Comparison of ENCODE assay signal across 8 mouse cellular contexts in the genomic region with DNA sequence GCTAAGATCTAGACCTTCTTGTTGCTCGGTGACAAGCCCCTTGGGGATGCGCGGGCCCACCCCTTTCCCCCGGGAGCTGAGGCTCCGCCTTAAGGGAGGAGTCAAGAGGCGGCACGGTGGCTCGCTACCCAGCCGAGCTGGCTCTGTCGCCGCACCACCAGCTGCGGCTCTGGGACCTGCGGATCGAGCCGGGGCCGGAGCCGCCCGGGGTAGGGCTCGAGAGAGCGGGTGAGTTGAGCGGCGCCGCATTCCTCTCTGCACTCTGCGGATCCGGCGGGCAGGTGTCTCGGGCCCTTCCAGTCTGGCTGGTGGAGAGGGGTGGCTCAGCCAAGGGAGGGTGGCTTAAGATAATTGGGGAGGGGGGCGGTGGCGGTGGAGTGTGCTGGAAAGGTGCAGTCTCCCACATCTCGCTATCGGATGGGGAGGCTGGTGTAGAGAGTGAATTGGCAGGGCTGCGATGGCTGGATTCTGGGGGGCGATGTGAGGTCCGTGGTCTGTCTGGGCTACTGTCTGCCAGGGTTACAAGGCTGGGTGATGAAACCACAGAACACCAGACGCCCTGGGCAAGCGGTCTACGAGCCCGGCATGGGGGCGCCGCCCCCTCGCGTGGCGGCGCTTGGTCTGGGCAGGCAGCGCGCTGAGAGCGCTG. TPM values are rescaled to one million over a fixed set of nuclear protein-coding genes. Genes with fewer than 3 reads are reported as not detected.
DNase-seq lines count a peak whose midpoint lies in the region; ATAC-seq and TF ChIP-seq lines count a peak whose summit lies in the region.

No protein-coding gene starts in this region.

- ATAC-seq in intestine, embryonic 16.5 days: peak; percentile 60

- TF ChIP-seq CTCF in small intestine, adult 2 months (IDR thresholded peaks at IDR 0.05; ENCODE audit: extremely low read depth, insufficient read length, insufficient replicate concordance, low read depth, low read length): no peak

- peaks cover 32% of the 10 kb centered on the region for H3K27me3 ChIP-seq in intestine, embryonic 16.5 days (replicated peaks; ENCODE audit: control insufficient read depth, insufficient read depth, low read length)
- 0 out of 2 replicates have a peak, but pooled peaks cover 3% of the 10 kb centered on the region for H3K27me3 ChIP-seq in small intestine, adult 2 months (ENCODE audit: control insufficient read depth, insufficient read depth, low read length)

- peak overlapping the region; percentile 25; the same call in 1 of the 2 replicates for H3K27ac ChIP-seq in intestine, embryonic 16.5 days (ENCODE audit: low read length)
- peak overlapping the region; percentile 61 for H3K27ac ChIP-seq in small intestine, adult 2 months (ENCODE audit: insufficient read depth, low read depth, low read length)

- H3K4me1 ChIP-seq in intestine, embryonic 16.5 days (ENCODE audit: control insufficient read depth, insufficient read depth, low read length): peaks cover 29% of the 10 kb centered on the region
- H3K4me1 ChIP-seq in small intestine, adult 2 months (ENCODE audit: control insufficient read depth, insufficient read depth, insufficient read length, low read length): peaks cover 26% of the 10 kb centered on the region

- intact Hi-C loops in left cerebral cortex, postnatal 4 days (cut with DNase I): loop anchor here (5.0 kb wide), 1 partner anchor 80 kb away; no protein-coding TSS in a partner anchor

- H3K4me2 ChIP-seq in intestine, embryonic 16.5 days (ENCODE audit: low read depth, low read length): peak overlapping the region; percentile 91

- H3K36me3 ChIP-seq in intestine, embryonic 16.5 days (ENCODE audit: control insufficient read depth, insufficient read depth, low read length): no peaks in the 10 kb centered on the region
- no peaks in the 10 kb centered on the region for H3K36me3 ChIP-seq in small intestine, adult 2 months (ENCODE audit: control insufficient read depth, insufficient read depth, low read length)

- TF ChIP-seq POLR2A in small intestine, adult 2 months (IDR thresholded peaks at IDR 0.05; ENCODE audit: low read depth, low read length): peak; percentile 58

- peak overlapping the region; percentile 63 for H3K9ac ChIP-seq in intestine, embryonic 16.5 days (ENCODE audit: low read depth, low read length)

- peak; percentile 76 for DNase-seq in R1 (ENCODE audit: low read depth, low spot score)
- DNase-seq in cerebellum, postnatal 4 days (ENCODE audit: low spot score in 2 of 2): peak; percentile 41 to 48
- peak; percentile 98 for DNase-seq in heart, adult 11 months
- DNase-seq in left cerebral cortex, postnatal 4 days: peak; percentile 55
- DNase-seq in mesoderm, embryonic 11.5 days (ENCODE audit: low read depth, low spot score): peak; percentile 70
- no peak for DNase-seq in urinary bladder, postnatal 14 days (ENCODE audit: low spot score)

- under 1% methylated on average over 47 of the region's 47 CpGs for WGBS in intestine, embryonic 16.5 days
- WGBS in small intestine, adult 2 months: 1% methylated on average over 47 of the region's 47 CpGs

- peak overlapping the region; percentile 60 for H3K4me3 ChIP-seq in intestine, embryonic 16.5 days (ENCODE audit: low read length)
- peak overlapping the region; percentile 77 for H3K4me3 ChIP-seq in small intestine, adult 2 months (ENCODE audit: low read depth, low read length)

- H3K9me3 ChIP-seq in intestine, embryonic 16.5 days (ENCODE audit: control insufficient read depth, low read length): no peaks in the 10 kb centered on the region

RNA-seq across cellular contexts. Expression of a gene that starts 1.9 kb away (rescaled TPM):
- 3.5 and 4.0 TPM in 2 replicates for polyA plus RNA-seq in intestine, embryonic 16.5 days (2015; fragmentation: Nextera tagmentation; extraction: Ambion mirVana)
- 10 to 100 TPM; 50.2 to 51.0 TPM for total RNA-seq in left cerebral cortex, postnatal 4 days (2021)
- 3.6 and 3.9 TPM in 2 replicates for polyA plus RNA-seq in small intestine, adult 2 months (2012; rRNA removed)

RNA-seq across cellular contexts. Expression of a gene that starts 42.5 kb away (rescaled TPM):
- 1.0 and 3.8 TPM in 2 replicates for polyA plus RNA-seq in intestine, embryonic 16.5 days (2015; fragmentation: Nextera tagmentation; extraction: Ambion mirVana)
- total RNA-seq in left cerebral cortex, postnatal 4 days (2021): 10 to 100 TPM; 14.3 to 15.5 TPM
- polyA plus RNA-seq in small intestine, adult 2 months (2012; rRNA removed): 5.5 and 7.7 TPM in 2 replicates

RNA-seq across cellular contexts. Expression of a gene that starts 56.6 kb away (rescaled TPM):
- polyA plus RNA-seq in intestine, embryonic 16.5 days (2015; fragmentation: Nextera tagmentation; extraction: Ambion mirVana): not detected in 2 replicates
- 10 to 100 TPM; 41.8 to 59.9 TPM for total RNA-seq in left cerebral cortex, postnatal 4 days (2021)
- polyA plus RNA-seq in small intestine, adult 2 months (2012; rRNA removed): not detected in 2 replicates
